Mouse (Mus musculus) kidney, embryonic 14.5 days (tissue): Measurements from ENCODE around the gene Acer3. TPM values are rescaled to one million over a fixed set of nuclear protein-coding genes. Genes with fewer than 3 reads are reported as not detected.

Experiments used
- ATAC-seq: fragments of 200-750 bp; cut with Nextera tagmentation; 2 replicates; pipeline ENCODE4 v1.8.0; 2017; ENCODE audit warnings: moderate number of reproducible peaks, mild to moderate bottlenecking, moderate TSS enrichment, moderate library complexity; ENCODE audit not compliant: low FRiP score, low TSS enrichment
- H3K27ac ChIP-seq: fragments of 300-500 bp; sonication (generic); 2 replicates; pipeline ENCODE4 v1.5.1; 2014; ENCODE audit warnings: low read depth, mild to moderate bottlenecking, low read length, moderate library complexity, mixed read lengths
- H3K27me3 ChIP-seq: fragments of 300-500 bp; sonication (generic); 2 replicates; pipeline ENCODE4 v1.6.1; 2014; ENCODE audit warnings: mild to moderate bottlenecking, low read length; ENCODE audit not compliant: control insufficient read depth, insufficient read depth
- H3K36me3 ChIP-seq: fragments of 300-500 bp; sonication (generic); 2 replicates; pipeline ENCODE4 v1.6.1; 2014; ENCODE audit warnings: low read length, mixed read lengths; ENCODE audit not compliant: control insufficient read depth, insufficient read depth
- H3K4me1 ChIP-seq: fragments of 300-500 bp; sonication (generic); 2 replicates; pipeline ENCODE4 v1.6.1; 2014; ENCODE audit warnings: low read length, mixed read lengths; ENCODE audit not compliant: control insufficient read depth, insufficient read depth
- H3K4me2 ChIP-seq: fragments of 300-500 bp; sonication (generic); replicated peaks from 2 replicates; pipeline ENCODE4 v1.6.1; 2014; ENCODE audit warnings: low read depth, mild to moderate bottlenecking, low read length
- H3K4me3 ChIP-seq: fragments of 300-500 bp; sonication (generic); 2 replicates; pipeline ENCODE4 v1.5.1; 2014; ENCODE audit warnings: mild to moderate bottlenecking, low read length
- H3K9ac ChIP-seq: fragments of 300-500 bp; sonication (generic); 2 replicates; pipeline ENCODE4 v1.6.1; 2014; ENCODE audit warnings: low read depth, mild to moderate bottlenecking, low read length, moderate library complexity
- H3K9me3 ChIP-seq: fragments of 300-500 bp; sonication (generic); 2 replicates; pipeline ENCODE4 v1.6.1; 2016; ENCODE audit warnings: low read length; ENCODE audit not compliant: control insufficient read depth
- WGBS: fragments of 180-500 bp; shearing (Covaris S2); extraction: QIAGEN DNeasy Blood & Tissue Kit; methylation state at CpG from one replicate; pipeline ENCODE4 v1.1.7; 2014; 5-methylcytosine and 5-hydroxymethylcytosine counted together
- polyA plus RNA-seq: library from polyadenylated mRNA; unstranded; fragments of >200 nt; fragmentation: Nextera tagmentation; extraction: Ambion mirVana; gene quantifications from 2 replicates; pipeline ENCODE4 v1.2.1, GENCODE M21; 2014

The Acer3 gene
- polyA plus RNA-seq, 1 experiment from 2014 or later, result 25.6 TPM

- Histone ChIP-seq H3K27me3 (no peaks in the 10 kb centered on the region), H3K36me3 (no peaks in the 10 kb centered on the region), H3K4me1 (peaks cover 26% of the 10 kb centered on the region), H3K4me2 (no peak overlapping the region), H3K9me3 (no peaks in the 10 kb centered on the region), H3K4me3 (no peak overlapping the region), H3K9ac (no peak overlapping the region), H3K27ac (no peak overlapping the region)
- no peak for ATAC-seq
- WGBS, result 56% methylated on average over 6 of the region's 6 CpGs
Observed at GRCm38 (mm10) chr7:98162239-98162638, 158.8 kb downstream of the Acer3 start.

GRCm38 (mm10) chr7:98160041-98160740 is 160.8 kb downstream of the Acer3 start:
- 36% methylated on average over 8 of the region's 8 CpGs for whole genome bisulfite sequencing
- H3K9ac ChIP-seq, result no peak overlapping the region

GRCm38 (mm10) chr7:98158481-98158880 is 162.5 kb downstream of the Acer3 start:
- Histone ChIP-seq H3K4me2 (no peak overlapping the region), H3K9ac (no peak overlapping the region), H3K9me3 (no peaks in the 10 kb centered on the region), H3K27me3 (no peaks in the 10 kb centered on the region), H3K4me3 (no peak overlapping the region), H3K4me1 (peaks cover 32% of the 10 kb centered on the region), H3K27ac (no peak overlapping the region; the same call in 1 of the 2 replicates), H3K36me3 (no peaks in the 10 kb centered on the region)
- peak; percentile 69 for ATAC-seq
- 34% methylated on average over 8 of the region's 8 CpGs for WGBS

More at GRCm38 (mm10) chr7:98160041-98160740, 160.8 kb downstream of the Acer3 start:
- H3K27ac ChIP-seq, result peak overlapping the region; percentile 77; the same call in 1 of the 2 replicates
- H3K36me3 ChIP-seq, result no peaks in the 10 kb centered on the region
- H3K27me3 ChIP-seq, result no peaks in the 10 kb centered on the region
- no peak overlapping the region for H3K4me2 ChIP-seq
- no peaks in the 10 kb centered on the region for H3K9me3 ChIP-seq
- 0 out of 2 replicates have a peak, but pooled peaks have one; percentile 19 for ATAC-seq
- peaks cover 32% of the 10 kb centered on the region for H3K4me1 ChIP-seq
- H3K4me3 ChIP-seq, result no peak overlapping the region

DNA sequence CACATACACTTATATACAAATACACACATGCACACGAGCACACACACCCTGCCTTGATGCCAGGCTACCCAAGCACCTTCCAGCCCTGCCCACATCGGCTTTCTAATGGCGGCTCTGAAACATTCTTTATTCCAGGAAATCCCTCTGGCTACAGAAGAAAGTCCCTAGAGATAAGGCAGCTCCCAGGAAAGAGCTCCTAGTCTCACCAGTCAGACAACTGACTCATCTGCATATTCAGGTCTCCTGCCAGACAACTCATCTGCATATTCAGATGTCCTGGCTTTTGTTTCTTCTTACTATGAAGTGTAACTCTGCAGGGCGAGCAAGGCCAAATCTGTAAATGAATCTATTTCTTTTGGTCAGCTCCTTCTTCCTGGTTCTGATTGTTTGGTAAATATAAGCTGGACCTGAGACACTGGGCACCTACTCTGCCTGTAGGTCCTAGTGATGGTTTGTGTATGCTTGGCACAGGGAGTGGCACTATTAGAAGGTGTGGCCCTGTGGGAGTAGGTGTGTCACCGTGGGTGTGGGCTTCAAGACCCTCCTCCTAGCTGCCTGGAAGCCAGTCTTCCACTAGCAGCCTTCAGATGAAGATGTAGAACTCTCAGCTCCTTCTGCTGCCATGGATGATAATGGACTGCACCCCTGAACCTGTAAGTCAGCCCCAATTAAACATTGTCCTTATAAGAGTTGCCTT is 163.2 kb downstream of the Acer3 start:
- Histone ChIP-seq H3K27ac (peak overlapping the region; percentile 43; the same call in 1 of the 2 replicates), H3K36me3 (no peaks in the 10 kb centered on the region), H3K27me3 (no peaks in the 10 kb centered on the region), H3K4me1 (peaks cover 36% of the 10 kb centered on the region), H3K9me3 (no peaks in the 10 kb centered on the region), H3K4me3 (no peak overlapping the region), H3K4me2 (no peak overlapping the region), H3K9ac (no peak overlapping the region)
- 69% methylated on average over 5 of the region's 5 CpGs for WGBS
- ATAC-seq, result no peak

Other genes starting within 250 kb of the Acer3 start
- 7.9 and 15.4 TPM in 2 replicates for gene Myo7a, start 201.7 kb downstream of the Acer3 start, polyA plus RNA-seq
- gene Omp, start 175.7 kb downstream of the Acer3 start, polyA plus RNA-seq, result 0.20 and 0.51 TPM in 2 replicates
- 4.8 and 10.4 TPM in 2 replicates for gene Capn5, start 142.9 kb downstream of the Acer3 start, polyA plus RNA-seq
- 0.15 TPM in 1 of 2 replicates, not detected in the other for gene B3gnt6, start 121.7 kb downstream of the Acer3 start, polyA plus RNA-seq
- 12.6 and 12.7 TPM in 2 replicates for gene Tsku, start 40.1 kb upstream of the Acer3 start, polyA plus RNA-seq
- not detected in 2 replicates for gene Gucy2d, start 119.2 kb upstream of the Acer3 start, polyA plus RNA-seq
- 9.5 and 13.7 TPM in 2 replicates for gene Lrrc32, start 168.1 kb upstream of the Acer3 start, polyA plus RNA-seq